Mouse (Mus musculus) ES-Bruce4 (cell line): ENCODE data around the gene Os9.

ENCODE experiments used
- CTCF ChIP-seq: IDR thresholded peaks from one replicate; pipeline ENCODE4 v1.8.1; 2011; ENCODE audit warnings: low read depth, low read length
- POLR2A ChIP-seq: IDR thresholded peaks from one replicate; pipeline ENCODE4 v1.8.1; 2011; ENCODE audit warnings: low read length; ENCODE audit not compliant: insufficient read depth

- no peak for TF ChIP-seq CTCF
- no peak for TF ChIP-seq POLR2A
These were observed 45.4 kb upstream of the Os9 start for GRCm38 (mm10) chr10:127166404-127166715.
